Mouse (Mus musculus) MEL (cell line): Measurements from ENCODE around the gene Dtl. TPM values are rescaled to one million over a fixed set of nuclear protein-coding genes. Genes with fewer than 3 reads are reported as not detected.

Experiments used
- DNase-seq: peaks from one replicate; pipeline ENCODE4 v3.0.0; 2011; ENCODE audit warnings: low read depth, low spot score
- H3K27ac ChIP-seq: 2 replicates; pipeline ENCODE4 v1.5.1; 2012; ENCODE audit warnings: low read depth, mild to moderate bottlenecking, control low read depth, low read length, moderate library complexity; ENCODE audit not compliant: control insufficient read depth
- H3K27me3 ChIP-seq, 2 experiments: fragments of 150-350 bp in 1 of 2; sonication (generic) in 1 of 2; 2 replicates each; pipeline ENCODE4 v1.6.1; 2012; ENCODE audit warnings: low read length in 2 of 2, mild to moderate bottlenecking in 2 of 2, improper control_type of control experiment in 1 of 2, moderate library complexity in 1 of 2; ENCODE audit not compliant: insufficient read depth in 2 of 2, control insufficient read depth in 1 of 2
- H3K36me3 ChIP-seq, 2 experiments: 2 replicates each; pipeline ENCODE4 v1.6.1; 2012 to 2014; ENCODE audit warnings: low read length in 2 of 2, improper control_type of control experiment in 1 of 2, inconsistent platforms in 1 of 2, mild to moderate bottlenecking in 1 of 2; ENCODE audit not compliant: insufficient read depth in 2 of 2, control insufficient read depth in 1 of 2
- H3K4me1 ChIP-seq, 2 experiments: fragments of 150-350 bp in 1 of 2; sonication (generic) in 1 of 2; 2 replicates each; pipeline ENCODE4 v1.6.1; 2012; ENCODE audit warnings: low read length in 2 of 2, improper control_type of control experiment in 1 of 2, mild to moderate bottlenecking in 1 of 2; ENCODE audit not compliant: insufficient read depth in 2 of 2, control insufficient read depth in 1 of 2
- H3K4me3 ChIP-seq, 2 experiments: fragments of 150-350 bp in 1 of 2; sonication (generic) in 1 of 2; 2 replicates each; pipeline ENCODE4 v1.5.1; 2012; ENCODE audit warnings: low read depth in 2 of 2, low read length in 2 of 2, mild to moderate bottlenecking in 2 of 2, moderate library complexity in 2 of 2, control low read depth in 1 of 2, improper control_type of control experiment in 1 of 2; ENCODE audit not compliant: control insufficient read depth in 1 of 2, insufficient read depth in 1 of 2
- H3K79me2 ChIP-seq: 2 replicates; pipeline ENCODE4 v1.6.1; 2012; ENCODE audit warnings: mild to moderate bottlenecking, low read length, moderate library complexity; ENCODE audit not compliant: control insufficient read depth, poor library complexity, insufficient read depth
- H3K9ac ChIP-seq: 2 replicates; pipeline ENCODE4 v1.6.1; 2012; ENCODE audit warnings: low read depth, mild to moderate bottlenecking, control low read depth, low read length, moderate library complexity; ENCODE audit not compliant: control insufficient read depth, poor library complexity, severe bottlenecking
- H3K9me3 ChIP-seq: fragments of 150-350 bp; sonication (generic); replicated peaks from 2 replicates; pipeline ENCODE4 v1.6.1; 2012; ENCODE audit warnings: mild to moderate bottlenecking, low read length, improper control_type of control experiment, moderate library complexity; ENCODE audit not compliant: insufficient read depth
- BHLHE40 ChIP-seq: IDR thresholded peaks from 2 replicates; pipeline ENCODE4 v1.6.1; 2012; ENCODE audit warnings: low read depth, mild to moderate bottlenecking, inconsistent platforms, low read length, improper control_type of control experiment, borderline replicate concordance
- CHD2 ChIP-seq: IDR thresholded peaks from 2 replicates; pipeline ENCODE4 v1.6.1; 2011; ENCODE audit warnings: low read length, improper control_type of control experiment
- E2F4 ChIP-seq: IDR thresholded peaks from 2 replicates; pipeline ENCODE4 v1.6.1; 2011; ENCODE audit warnings: low read depth, low read length, improper control_type of control experiment, borderline replicate concordance
- ETS1 ChIP-seq: IDR thresholded peaks from 2 replicates; pipeline ENCODE4 v1.6.1; 2012; ENCODE audit warnings: low read depth, mild to moderate bottlenecking, inconsistent platforms, low read length, improper control_type of control experiment, moderate library complexity
- GABPA ChIP-seq: IDR thresholded peaks from 2 replicates; pipeline ENCODE4 v1.6.1; 2012; ENCODE audit warnings: low read depth, mild to moderate bottlenecking, inconsistent platforms, low read length, improper control_type of control experiment, moderate library complexity
- JUND ChIP-seq: IDR thresholded peaks from 2 replicates; pipeline ENCODE4 v1.6.1; 2011; ENCODE audit warnings: low read depth, mild to moderate bottlenecking, improper control_type of control experiment, low read length
- KAT2A ChIP-seq: conservative IDR thresholded peaks from 2 replicates; pipeline ENCODE4 v1.6.1; 2012; ENCODE audit warnings: low read depth, low read length, improper control_type of control experiment, inconsistent platforms
- MAFK ChIP-seq: IDR thresholded peaks from 2 replicates; pipeline ENCODE4 v1.6.1; 2011; ENCODE audit warnings: low read depth, mild to moderate bottlenecking, low read length, improper control_type of control experiment, borderline replicate concordance
- MAX ChIP-seq: IDR thresholded peaks from 2 replicates; pipeline ENCODE4 v1.6.1; 2011; ENCODE audit warnings: low read length, improper control_type of control experiment
- MEF2A ChIP-seq: IDR thresholded peaks from 2 replicates; pipeline ENCODE4 v1.6.1; 2014; ENCODE audit warnings: low read depth, mild to moderate bottlenecking, inconsistent platforms, low read length, improper control_type of control experiment; ENCODE audit not compliant: poor library complexity, insufficient replicate concordance, severe bottlenecking; ENCODE audit errors: extremely low read depth
- MYC ChIP-seq: IDR thresholded peaks from 2 replicates; pipeline ENCODE4 v1.6.1; 2011; ENCODE audit warnings: low read depth, mild to moderate bottlenecking, low read length, improper control_type of control experiment, moderate library complexity
- NRF1 ChIP-seq: IDR thresholded peaks from 2 replicates; pipeline ENCODE4 v1.6.1; 2014; ENCODE audit warnings: low read depth, mild to moderate bottlenecking, inconsistent platforms, low read length, improper control_type of control experiment, moderate library complexity; ENCODE audit not compliant: poor library complexity, insufficient read depth, severe bottlenecking
- POLR2A ChIP-seq, 2 experiments: IDR thresholded peaks; 2 replicates each; pipeline ENCODE4 v1.6.1; 2011 to 2012; ENCODE audit warnings: low read length in 2 of 2, mild to moderate bottlenecking in 2 of 2, control low read depth in 1 of 2, improper control_type of control experiment in 1 of 2, low read depth in 1 of 2, moderate library complexity in 1 of 2; ENCODE audit not compliant: control insufficient read depth in 1 of 2, insufficient read depth in 1 of 2, poor library complexity in 1 of 2
- POLR2AphosphoS2 ChIP-seq: IDR thresholded peaks from 2 replicates; pipeline ENCODE4 v1.6.1; 2011; ENCODE audit warnings: low read length, improper control_type of control experiment
- RAD21 ChIP-seq: IDR thresholded peaks from 2 replicates; pipeline ENCODE4 v1.6.1; 2011; ENCODE audit warnings: mild to moderate bottlenecking, low read depth, low read length, improper control_type of control experiment
- RCOR1 ChIP-seq: IDR thresholded peaks from 2 replicates; pipeline ENCODE4 v1.6.1; 2012; ENCODE audit warnings: low read depth, mild to moderate bottlenecking, inconsistent platforms, low read length, improper control_type of control experiment
- SIN3A ChIP-seq: IDR thresholded peaks from 2 replicates; pipeline ENCODE4 v1.6.1; 2012; ENCODE audit warnings: low read length, improper control_type of control experiment, inconsistent platforms
- SMC3 ChIP-seq: IDR thresholded peaks from 2 replicates; pipeline ENCODE4 v1.6.1; 2011; ENCODE audit warnings: low read depth, low read length, improper control_type of control experiment
- TCF12 ChIP-seq: IDR thresholded peaks from 2 replicates; pipeline ENCODE4 v1.6.1; 2014; ENCODE audit warnings: low read depth, mild to moderate bottlenecking, inconsistent platforms, low read length, improper control_type of control experiment, moderate library complexity
- UBTF ChIP-seq: IDR thresholded peaks from 2 replicates; pipeline ENCODE4 v1.6.1; 2012; ENCODE audit warnings: low read depth, mild to moderate bottlenecking, inconsistent platforms, low read length, improper control_type of control experiment, moderate library complexity, borderline replicate concordance; ENCODE audit not compliant: insufficient read depth
- USF1 ChIP-seq: IDR thresholded peaks from 2 replicates; pipeline ENCODE4 v1.6.1; 2014; ENCODE audit warnings: low read depth, mild to moderate bottlenecking, inconsistent platforms, low read length, improper control_type of control experiment, moderate library complexity
- USF2 ChIP-seq, 2 experiments: IDR thresholded peaks; 2 replicates each; pipeline ENCODE4 v1.6.1; 2011 to 2012; ENCODE audit warnings: improper control_type of control experiment in 2 of 2, low read length in 2 of 2, borderline replicate concordance in 1 of 2, inconsistent platforms in 1 of 2, low read depth in 1 of 2, mild to moderate bottlenecking in 1 of 2; ENCODE audit not compliant: insufficient read depth in 1 of 2
- ZC3H11A ChIP-seq: IDR thresholded peaks from 2 replicates; pipeline ENCODE4 v1.6.1; 2012; ENCODE audit warnings: low read depth, mild to moderate bottlenecking, inconsistent platforms, low read length, improper control_type of control experiment
- ZKSCAN1 ChIP-seq: IDR thresholded peaks from 2 replicates; pipeline ENCODE4 v1.6.1; 2012; ENCODE audit warnings: low read depth, mild to moderate bottlenecking, inconsistent platforms, low read length, improper control_type of control experiment, moderate library complexity
- ZMIZ1 ChIP-seq: IDR thresholded peaks from 2 replicates; pipeline ENCODE4 v1.6.1; 2012; ENCODE audit warnings: low read depth, mild to moderate bottlenecking, inconsistent platforms, low read length, improper control_type of control experiment, moderate library complexity
- ZNF384 ChIP-seq: IDR thresholded peaks from 2 replicates; pipeline ENCODE4 v1.6.1; 2012; ENCODE audit warnings: low read depth, mild to moderate bottlenecking, inconsistent platforms, low read length, improper control_type of control experiment
- polyA plus RNA-seq, 2 experiments: library from polyadenylated mRNA; stranded (reverse) in 1 of 2; unstranded in 1 of 2; fragments of >175 nt in 1 of 2; fragments of >200 nt in 1 of 2; gene quantifications; 2 replicates each; pipeline versions ENCODE4 v1.2.1 to v1.2.4; 2012; ENCODE audit warnings: low replicate concordance in 2 of 2, low read depth in 1 of 2; ENCODE audit not compliant: insufficient read length in 2 of 2, insufficient read depth in 1 of 2, missing spikeins in 1 of 2
- total RNA-seq: library from RNA; depleted of rRNA; stranded (reverse); fragments of 300-350 nt; gene quantifications from 2 replicates; pipeline ENCODE4 v1.2.3, GENCODE M21; 2012

Gene Dtl
- total and polyA plus RNA-seq, 3 experiments = 42.3 to 64.6 (median 53.5) TPM

DNA sequence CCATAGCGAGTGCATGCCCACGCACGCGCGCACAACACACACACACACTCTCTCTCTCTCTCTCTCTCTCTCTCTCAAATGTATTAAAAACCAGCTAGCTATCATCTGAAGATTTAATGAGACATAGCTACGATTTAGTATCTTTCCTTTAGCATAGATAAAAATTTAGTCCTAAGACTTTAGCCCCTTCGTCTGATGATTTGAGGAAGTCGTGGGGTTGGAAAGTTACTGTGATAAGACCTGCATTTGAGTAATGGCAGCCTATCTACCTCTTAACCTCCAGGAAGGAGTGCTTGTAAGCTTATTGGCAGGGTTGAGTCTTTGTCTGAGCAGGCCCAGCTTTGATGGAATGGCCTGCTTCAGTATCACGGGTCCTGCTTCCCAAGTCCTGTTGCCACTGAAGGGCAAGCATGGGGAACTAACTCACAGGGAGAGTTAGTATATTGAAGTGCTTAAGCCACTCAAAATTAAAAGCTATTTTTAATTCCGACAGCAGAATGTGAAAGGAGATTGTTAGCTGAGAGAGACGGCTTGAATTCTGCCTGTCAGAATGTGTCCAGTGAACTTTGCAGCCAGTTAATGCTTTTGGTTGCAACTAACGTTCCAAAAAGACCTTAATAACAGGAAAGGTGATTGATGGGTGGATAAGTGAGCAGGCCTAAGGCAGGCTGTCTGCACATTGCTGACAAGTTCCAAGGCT lies 42.9 kb upstream of the Dtl start (continued):
- TF ChIP-seq USF1 (no peak), RAD21 (no peak), CHD2 (no peak), ETS1 (no peak), KAT2A (no peak), MEF2A (no peak), ZKSCAN1 (no peak)
- TF ChIP-seq, all 39 proteins: peak for 4

DNA sequence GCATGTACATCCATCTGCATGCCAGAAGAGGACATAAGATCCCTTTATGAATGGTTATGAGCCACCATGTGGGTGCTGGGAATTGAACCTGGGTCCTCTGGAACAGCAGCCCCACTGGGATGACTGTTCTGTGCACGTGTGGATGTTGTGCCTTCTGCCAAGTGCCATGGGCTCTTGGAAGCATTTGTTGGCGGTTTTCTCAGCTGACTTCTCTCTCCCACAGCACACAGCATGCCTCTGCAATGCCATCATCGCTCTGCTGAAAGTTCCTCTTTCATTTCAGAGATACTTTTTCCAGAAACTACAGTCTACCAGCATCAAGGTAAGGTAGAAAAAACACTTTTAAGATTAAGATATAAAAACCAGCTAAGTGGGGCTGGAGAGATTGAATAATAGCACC lies 42.2 kb upstream of the Dtl start:
- H3K36me3 ChIP-seq = peaks cover 18 to 37% of the 10 kb centered on the region in 2 experiments
- H3K4me1 ChIP-seq = peaks cover 3 to 11% of the 10 kb centered on the region in 2 experiments; a peak in 3 of 4 replicates
- DNase-seq = peak; percentile 57
- no peaks in the 10 kb centered on the region for H3K79me2 ChIP-seq
- no peak overlapping the region for H3K9ac ChIP-seq
- TF ChIP-seq JUND = no peak
- TF ChIP-seq USF1 = no peak
- no peak for TF ChIP-seq RCOR1
- TF ChIP-seq NRF1 = no peak
- no peak for TF ChIP-seq MYC
- no peak for TF ChIP-seq ZNF384
- no peak for TF ChIP-seq E2F4
- TF ChIP-seq SIN3A = 0 out of 2 replicates have a peak, but pooled peaks have one; percentile 36
- TF ChIP-seq ETS1 = peak; percentile 90
- peak; percentile 50; the same call in 1 of the 2 replicates for TF ChIP-seq BHLHE40
- no peak for TF ChIP-seq POLR2AphosphoS2
- TF ChIP-seq, all 39 proteins: peak for 3
- no peaks in the 10 kb centered on the region for H3K27me3 ChIP-seq
- no peaks in the 10 kb centered on the region for H3K9me3 ChIP-seq
- H3K27ac ChIP-seq = peak overlapping the region; percentile 0; the same call in 1 of the 2 replicates
- no peak overlapping the region for H3K4me3 ChIP-seq

DNA sequence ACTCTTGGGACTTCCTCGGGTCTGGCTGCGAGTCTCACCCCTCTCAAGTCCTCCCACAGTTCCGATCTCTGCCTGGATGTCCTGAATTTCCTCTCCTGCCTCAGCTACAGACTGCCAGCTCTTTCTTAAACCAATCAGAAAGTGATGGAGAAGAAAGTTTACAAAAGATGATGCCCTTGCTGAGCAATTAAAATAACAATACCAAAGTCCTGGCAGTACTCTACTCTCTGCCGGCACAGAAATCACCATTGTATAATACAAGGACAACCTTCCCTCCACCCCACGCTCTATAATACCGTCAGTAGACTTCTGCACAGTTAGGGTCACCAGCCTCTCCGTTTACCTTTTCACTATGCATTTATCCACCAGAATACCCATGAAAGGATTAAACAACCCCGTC lies 40.9 kb upstream of the Dtl start:
- Histone ChIP-seq H3K4me3 (no peak overlapping the region), H3K36me3 (peaks cover 18 to 41% of the 10 kb centered on the region in 2 experiments), H3K9ac (no peak overlapping the region), H3K79me2 (no peaks in the 10 kb centered on the region), H3K9me3 (no peaks in the 10 kb centered on the region), H3K4me1 (peaks cover 3 to 11% of the 10 kb centered on the region in 2 experiments; a peak in 3 of 4 replicates), H3K27ac (no peak overlapping the region), H3K27me3 (no peaks in the 10 kb centered on the region)
- DNase-seq = no peak
- TF ChIP-seq UBTF (no peak), RCOR1 (no peak), NRF1 (no peak), ZC3H11A (no peak), TCF12 (no peak), CHD2 (no peak), USF2 (IDR thresholded peaks at IDR 0.05; ENCODE audit: borderline replicate concordance in 1 of 2, insufficient read depth in 1 of 2, low read depth in 1 of 2, low read length in 2 of 2) (no peak), MAX (no peak), POLR2AphosphoS2 (no peak), GABPA (no peak), KAT2A (no peak), MAFK (no peak), SMC3 (no peak), ZMIZ1 (no peak), MEF2A (no peak), POLR2A (IDR thresholded peaks at IDR 0.05; ENCODE audit: control insufficient read depth in 1 of 2, insufficient read depth in 1 of 2, low read depth in 1 of 2, low read length in 2 of 2, poor library complexity in 1 of 2) (no peak), BHLHE40 (no peak)
